ENCODE assay signal across 17 mouse cellular contexts in the genomic region with DNA sequence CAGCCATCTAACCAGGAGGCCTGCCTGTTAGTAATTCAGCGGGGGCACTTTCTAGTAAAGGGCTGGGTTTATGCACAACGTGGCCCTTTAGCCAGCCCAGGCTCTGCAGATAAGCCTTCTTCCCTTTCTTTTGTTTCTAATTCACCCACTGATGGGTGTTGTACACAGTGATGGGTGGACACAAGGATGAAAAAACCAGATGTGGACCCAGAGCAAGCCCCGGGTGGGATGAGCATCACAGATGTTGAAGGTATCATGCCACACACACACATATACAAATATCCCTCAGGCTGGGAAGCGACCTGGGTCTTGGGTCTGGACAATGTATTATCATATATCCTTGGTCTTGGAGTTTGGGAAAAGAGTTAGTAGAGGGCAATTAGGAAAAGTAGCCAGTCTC. TPM values are rescaled to one million over a fixed set of nuclear protein-coding genes. Genes with fewer than 3 reads are reported as not detected.
DNase-seq lines count a peak whose midpoint lies in the region; ATAC-seq and TF ChIP-seq lines count a peak whose summit lies in the region.
"Had no signal": no experiment of that assay in that cellular context is flagged by ENCODE, and none has a peak within 500 bp of the region (broad histone marks: within the 10 kb centered on the region; RNA-seq: fewer than 3 reads in every experiment).

No protein-coding gene starts in this region.

- peaks cover 1% of the 10 kb centered on the region for H3K79me2 ChIP-seq in heart, adult 2 months (replicated peaks; ENCODE audit: control insufficient read depth, insufficient read depth, low read length)

- peak overlapping the region; percentile 33; the same call in 1 of the 2 replicates for H3K4me3 ChIP-seq in heart, adult 2 months
- H3K4me3 ChIP-seq in kidney, embryonic 15.5 days (replicated peaks) = no peak overlapping the region
- no peak overlapping the region for H3K4me3 ChIP-seq in lung, embryonic 15.5 days
- H3K4me3 ChIP-seq in embryonic facial prominence, embryonic 15.5 days (replicated peaks) = no peak overlapping the region
- H3K4me3 ChIP-seq: forebrain, embryonic 10.5 days; left cerebral cortex, adult 2 months; megakaryocyte, embryonic 14.5 days had no signal

- H3K27ac ChIP-seq in heart, adult 2 months = peak overlapping the region; percentile 100
- H3K27ac ChIP-seq in kidney, embryonic 15.5 days = peak overlapping the region; percentile 24; the same call in 1 of the 2 replicates
- H3K27ac ChIP-seq in lung, embryonic 15.5 days = peak overlapping the region; percentile 20; the same call in 1 of the 2 replicates
- H3K27ac ChIP-seq in embryonic facial prominence, embryonic 15.5 days (replicated peaks) = 0 out of 2 replicates have a peak overlapping the region, but pooled peaks have one; percentile 13
- H3K27ac ChIP-seq: forebrain, embryonic 10.5 days; left cerebral cortex, adult 2 months had no signal

- 46% methylated on average over 4 of the region's 4 CpGs for WGBS in heart, adult 2 months
- 78% methylated on average over 4 of the region's 4 CpGs for whole genome bisulfite sequencing in kidney, embryonic 15.5 days
- WGBS in lung, embryonic 15.5 days = 61% methylated on average over 4 of the region's 4 CpGs
- WGBS in embryonic facial prominence, embryonic 15.5 days = 71% methylated on average over 4 of the region's 4 CpGs

- TF ChIP-seq POLR2A in heart, adult 2 months (IDR thresholded peaks at IDR 0.05; ENCODE audit: insufficient read depth, low read depth, low read length) = no peak

- no peak for TF ChIP-seq CTCF in heart, adult 2 months (IDR thresholded peaks at IDR 0.05)

- H3K27me3 ChIP-seq in heart, adult 2 months (ENCODE audit: control insufficient read depth, insufficient read depth, low read length) = no peaks in the 10 kb centered on the region
- H3K27me3 ChIP-seq in kidney, embryonic 15.5 days = no peaks in the 10 kb centered on the region
- H3K27me3 ChIP-seq in lung, embryonic 15.5 days = no peaks in the 10 kb centered on the region
- no peaks in the 10 kb centered on the region for H3K27me3 ChIP-seq in embryonic facial prominence, embryonic 15.5 days
- H3K27me3 ChIP-seq: megakaryocyte, embryonic 14.5 days had no signal

- intact Hi-C loops in heart, adult 2 months (cut with DNase I) = no loop called here

- TF ChIP-seq EP300 in heart, adult 2 months (IDR thresholded peaks at IDR 0.05; ENCODE audit: insufficient read depth, low read depth, low read length) = peak; percentile 60; the same call in 1 of the 2 replicates

- no peaks in the 10 kb centered on the region for H3K9me3 ChIP-seq in kidney, embryonic 15.5 days (replicated peaks)
- H3K9me3 ChIP-seq in lung, embryonic 15.5 days = no peaks in the 10 kb centered on the region
- no peaks in the 10 kb centered on the region for H3K9me3 ChIP-seq in embryonic facial prominence, embryonic 15.5 days (replicated peaks)
- H3K9me3 ChIP-seq: forebrain, embryonic 10.5 days; megakaryocyte, embryonic 14.5 days had no signal

- peak overlapping the region; percentile 22; the same call in 1 of the 2 replicates for H3K9ac ChIP-seq in heart, adult 2 months (ENCODE audit: low read depth, low read length)
- no peak overlapping the region for H3K9ac ChIP-seq in kidney, embryonic 15.5 days
- H3K9ac ChIP-seq in lung, embryonic 15.5 days = no peak overlapping the region
- no peak overlapping the region for H3K9ac ChIP-seq in embryonic facial prominence, embryonic 15.5 days
- H3K9ac ChIP-seq: liver, postnatal 0 days had no signal

- peak overlapping the region; percentile 32 for H3K4me2 ChIP-seq in kidney, embryonic 15.5 days
- H3K4me2 ChIP-seq in lung, embryonic 15.5 days = 0 out of 2 replicates have a peak overlapping the region, but pooled peaks have one; percentile 7
- no peak overlapping the region for H3K4me2 ChIP-seq in embryonic facial prominence, embryonic 15.5 days (replicated peaks)

- no peak for DNase-seq in heart, adult 2 months
- no peak for DNase-seq in heart, adult 8-10 months (ENCODE audit: low spot score)
- DNase-seq in kidney, postnatal 36 days = no peak
- DNase-seq in lung, postnatal 10 days = no peak
- no peak for DNase-seq in adipocyte (ENCODE audit: low spot score)
- DNase-seq: adrenal gland, adult 8-10 months; cerebellum, adult 18-20 months; cerebellum, postnatal 36 days; liver, postnatal 0 days had no signal

- peaks cover 56% of the 10 kb centered on the region for H3K36me3 ChIP-seq in heart, adult 2 months (ENCODE audit: control insufficient read depth, insufficient read depth, low read length)
- H3K36me3 ChIP-seq in kidney, embryonic 15.5 days = no peaks in the 10 kb centered on the region
- H3K36me3 ChIP-seq in lung, embryonic 15.5 days = no peaks in the 10 kb centered on the region
- no peaks in the 10 kb centered on the region for H3K36me3 ChIP-seq in embryonic facial prominence, embryonic 15.5 days
- H3K36me3 ChIP-seq: forebrain, embryonic 10.5 days had no signal

- ATAC-seq in kidney, embryonic 15.5 days (replicated peaks; ENCODE audit: low FRiP score) = no peak
- no peak for ATAC-seq in lung, embryonic 15.5 days (ENCODE audit: borderline replicate concordance, extremely low read depth, low FRiP score, low TSS enrichment)
- no peak for ATAC-seq in embryonic facial prominence, embryonic 15.5 days (ENCODE audit: insufficient number of reproducible peaks, low FRiP score, low TSS enrichment, low read depth)
- ATAC-seq: hindbrain, embryonic 16.5 days; intestine, postnatal 0 days; liver, postnatal 0 days had no signal

- peaks cover 29% of the 10 kb centered on the region for H3K4me1 ChIP-seq in heart, adult 2 months (ENCODE audit: control insufficient read depth, insufficient read depth, low read length)
- H3K4me1 ChIP-seq in kidney, embryonic 15.5 days = peaks cover 15% of the 10 kb centered on the region
- peaks cover 20% of the 10 kb centered on the region for H3K4me1 ChIP-seq in lung, embryonic 15.5 days
- H3K4me1 ChIP-seq in embryonic facial prominence, embryonic 15.5 days = peaks cover 28% of the 10 kb centered on the region

RNA-seq across cellular contexts. Expression of a gene that starts 7.7 kb away (rescaled TPM):
- total RNA-seq in heart, adult 2 months (2021) = 10 to 100 TPM; 33.8 to 39.4 TPM
- 31.9 and 32.1 TPM in 2 replicates for polyA plus RNA-seq in heart, adult 2 months (2012; rRNA removed)
- total RNA-seq in heart, adult 8-10 months (2022) = 10 to 100 TPM; 32.0 to 37.6 (median 35.2) TPM
- polyA plus RNA-seq in kidney, embryonic 15.5 days (2015; fragmentation: Nextera tagmentation; extraction: Ambion mirVana) = 41.9 and 43.7 TPM in 2 replicates
- polyA plus RNA-seq in lung, embryonic 15.5 days (2015; fragmentation: Nextera tagmentation; extraction: Ambion mirVana) = 51.9 and 52.3 TPM in 2 replicates
- polyA plus RNA-seq in embryonic facial prominence, embryonic 15.5 days (2015; fragmentation: Nextera tagmentation; extraction: Ambion mirVana) = 31.5 and 31.9 TPM in 2 replicates

Comparison
In these comparisons a context has a peak if more than half of its experiments do, and no peak if none do; other contexts are left out.
1. H3K27ac ChIP-seq: peak in every context shown above with its lines; median percentile 100 in heart, adult 2 months; 24 in kidney, embryonic 15.5 days; 20 in lung, embryonic 15.5 days; 13 in embryonic facial prominence, embryonic 15.5 days.